Mouse (Mus musculus): ENCODE results near the gene Ccdc85c. TPM values are rescaled to one million over a fixed set of nuclear protein-coding genes. Genes with fewer than 3 reads are reported as not detected.

Gene Ccdc85c
- polyA plus RNA-seq, 1 experiment from 2014 or later: 17.7 TPM

DNA sequence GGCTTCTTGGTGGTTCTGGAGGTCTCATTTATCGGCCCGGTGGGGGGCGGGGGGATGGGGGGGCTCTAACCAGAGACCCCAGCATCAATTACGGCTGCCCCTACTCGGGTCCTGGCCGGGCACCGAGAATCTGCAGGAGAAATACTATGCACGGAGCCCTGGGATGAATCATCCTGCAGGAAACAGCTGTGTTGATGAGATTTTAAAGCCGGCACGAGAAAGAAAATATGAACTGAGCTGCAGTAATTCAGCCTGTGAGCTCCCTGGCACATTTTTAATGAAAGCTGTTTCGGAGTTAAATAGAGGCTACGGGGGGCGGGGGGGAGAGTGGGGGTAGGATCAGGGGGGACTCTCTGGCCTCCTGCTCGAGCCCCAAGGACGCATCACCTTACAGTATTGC, 56.1 kb downstream of the Ccdc85c start:
- Histone ChIP-seq H3K9me3 (no peaks in the 10 kb centered on the region), H3K27me3 (no peaks in the 10 kb centered on the region), H3K4me1 (replicated peaks) (peaks cover 89% of the 10 kb centered on the region), H3K36me3 (no peaks in the 10 kb centered on the region), H3K4me2 (peak overlapping the region; percentile 25; the same call in 1 of the 2 replicates), H3K27ac (peak overlapping the region; percentile 92), H3K9ac (peak overlapping the region; percentile 43; the same call in 1 of the 2 replicates), H3K4me3 (no peak overlapping the region)
- ATAC-seq (ENCODE audit: low FRiP score): no peak
- 39% methylated on average over 15 of the region's 15 CpGs for WGBS

DNA sequence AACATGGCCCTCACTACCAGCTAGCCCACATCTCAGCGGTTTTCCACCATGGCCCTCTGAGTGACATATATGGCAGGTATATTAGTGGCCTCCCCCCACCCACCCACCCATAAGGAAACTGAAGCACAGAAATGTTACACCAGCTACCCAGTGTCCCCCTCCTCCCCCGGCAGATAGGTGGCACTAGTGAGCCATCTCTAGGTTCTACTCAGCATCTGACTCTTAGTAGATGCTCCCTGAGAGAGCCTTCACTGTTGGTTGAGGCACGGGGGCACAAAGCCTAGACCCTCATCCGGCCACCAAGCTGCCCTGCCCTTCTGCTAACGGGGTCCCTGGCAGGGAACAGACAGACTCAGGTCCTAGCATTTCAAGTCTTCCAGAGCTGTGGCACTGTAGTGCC, 57.7 kb downstream of the Ccdc85c start:
- 61% methylated on average over 5 of the region's 5 CpGs for WGBS
- H3K9me3 ChIP-seq: no peaks in the 10 kb centered on the region
- H3K27me3 ChIP-seq: no peaks in the 10 kb centered on the region
- H3K4me1 ChIP-seq (replicated peaks): peaks cover 91% of the 10 kb centered on the region
- no peaks in the 10 kb centered on the region for H3K36me3 ChIP-seq
- no peak overlapping the region for H3K4me2 ChIP-seq
- peak overlapping the region; percentile 82 for H3K27ac ChIP-seq
- ATAC-seq (ENCODE audit: low FRiP score): no peak
- H3K9ac ChIP-seq: no peak overlapping the region
- H3K4me3 ChIP-seq: no peak overlapping the region

DNA sequence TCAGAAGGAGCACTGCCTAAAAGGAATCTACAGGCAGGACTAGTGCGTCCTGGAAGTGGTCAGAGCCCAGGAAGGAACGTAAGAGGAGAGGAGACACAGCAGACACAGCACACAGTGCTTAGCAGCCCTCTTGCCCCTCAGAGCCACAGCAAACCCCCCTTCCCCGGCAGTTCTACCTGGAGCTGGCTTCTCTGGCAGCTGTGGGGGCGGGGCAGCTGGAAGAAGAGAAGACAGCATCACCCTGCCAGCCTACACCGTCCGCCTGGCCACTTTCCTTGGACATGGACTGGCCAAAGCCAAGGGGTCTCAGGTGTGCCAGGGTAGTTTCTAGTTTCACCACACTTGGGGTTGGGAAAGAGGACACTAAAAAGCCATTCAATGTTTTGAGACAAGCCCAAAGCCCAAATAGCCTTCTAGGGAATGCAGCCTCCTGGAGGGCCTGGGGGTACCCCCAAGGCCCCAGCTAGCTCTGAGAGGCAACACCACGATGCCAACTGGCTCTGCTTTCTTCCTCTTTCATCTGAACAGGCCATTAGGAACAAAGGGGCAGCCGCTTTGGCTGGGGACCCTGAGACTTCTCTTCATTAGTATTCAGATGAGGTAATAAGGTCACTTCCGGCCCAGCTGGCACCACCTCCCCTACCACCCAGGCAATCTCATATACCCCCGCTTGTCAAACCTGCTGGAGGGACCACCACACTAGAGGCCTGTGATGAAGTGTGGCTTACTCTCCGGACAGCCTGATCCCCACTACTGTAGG, 58.4 kb downstream of the Ccdc85c start:
- Histone ChIP-seq H3K4me2 (0 out of 2 replicates have a peak overlapping the region, but pooled peaks have one; percentile 4), H3K36me3 (no peaks in the 10 kb centered on the region), H3K4me1 (replicated peaks) (peaks cover 95% of the 10 kb centered on the region), H3K27me3 (no peaks in the 10 kb centered on the region), H3K9ac (peak overlapping the region; percentile 30; the same call in 1 of the 2 replicates), H3K9me3 (no peaks in the 10 kb centered on the region), H3K4me3 (no peak overlapping the region), H3K27ac (peak overlapping the region; percentile 82)
- WGBS: 52% methylated on average over 11 of the region's 11 CpGs
- ATAC-seq (ENCODE audit: low FRiP score): no peak

DNA sequence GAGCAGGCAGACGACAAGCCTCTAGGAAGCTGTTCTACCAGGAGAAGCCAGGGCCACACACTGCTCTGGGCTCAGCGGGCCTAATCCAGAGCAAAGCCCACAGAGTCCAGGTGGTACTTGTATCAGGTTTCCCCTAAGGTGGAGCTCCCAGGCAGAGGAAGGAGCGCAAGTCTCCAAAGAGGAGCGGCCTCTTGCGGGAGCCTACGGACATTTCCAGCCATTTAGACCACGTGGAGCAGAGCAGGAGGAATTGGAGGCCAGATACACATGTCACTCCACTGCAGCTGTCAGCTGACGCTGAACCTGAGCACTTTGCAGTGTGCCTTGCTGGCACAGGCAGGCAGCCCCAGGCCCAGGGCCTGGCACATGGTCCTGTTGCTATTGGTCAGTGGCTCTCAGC, 60.1 kb downstream of the Ccdc85c start:
- H3K27ac ChIP-seq: peak overlapping the region; percentile 74; the same call in 1 of the 2 replicates
- 50% methylated on average over 8 of the region's 8 CpGs for WGBS

DNA sequence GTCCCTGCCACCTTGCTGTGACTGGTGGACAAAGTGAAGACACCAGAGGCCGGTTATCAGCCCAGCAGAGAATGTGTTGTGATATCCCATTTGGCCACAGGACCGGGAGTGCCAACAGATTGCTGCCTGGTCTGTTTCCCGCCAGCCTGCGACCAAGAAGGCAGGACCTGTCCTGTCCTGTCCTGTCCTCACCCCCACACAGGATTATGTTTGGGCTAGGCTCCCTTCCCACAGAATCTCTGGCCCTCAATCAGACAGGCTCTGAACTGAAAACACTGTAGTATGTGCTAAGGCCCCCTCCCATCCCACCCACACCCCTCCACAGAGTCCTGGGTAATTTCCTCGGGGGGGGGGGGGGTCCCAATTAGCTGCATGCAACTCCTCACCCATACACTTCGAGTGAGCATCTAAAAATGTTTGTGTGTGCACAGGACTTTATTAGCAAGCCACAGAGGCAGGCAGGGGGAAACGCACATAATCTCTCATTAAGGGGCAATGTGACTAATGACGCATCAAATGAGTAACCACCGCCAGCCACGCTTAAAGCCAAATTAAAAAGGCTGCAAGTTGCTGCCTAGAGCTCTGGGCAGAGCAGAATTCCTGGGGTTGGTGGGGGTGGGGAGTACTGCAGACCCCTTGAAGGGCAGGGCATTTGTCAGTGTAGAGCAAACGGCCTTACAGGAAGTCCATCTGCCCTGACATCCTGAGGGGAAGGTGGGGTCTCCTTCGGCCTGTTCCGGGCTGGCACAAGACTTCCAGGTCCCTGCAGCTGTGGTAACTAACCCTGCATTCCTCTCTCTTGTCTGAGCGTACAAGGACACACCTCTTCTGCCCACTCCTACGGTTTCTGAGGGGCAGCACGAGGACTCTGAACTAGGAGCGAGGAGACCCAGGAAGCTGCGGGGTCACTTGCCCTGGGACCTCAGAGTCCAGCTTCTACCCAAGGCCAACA, 61.9 kb downstream of the Ccdc85c start:
- Histone ChIP-seq H3K9ac (peak overlapping the region; percentile 51), H3K36me3 (0 out of 2 replicates have a peak, but pooled peaks cover 3% of the 10 kb centered on the region), H3K9me3 (no peaks in the 10 kb centered on the region), H3K4me2 (no peak overlapping the region), H3K4me1 (replicated peaks) (peaks cover 88% of the 10 kb centered on the region), H3K27ac (peak overlapping the region; percentile 74), H3K27me3 (no peaks in the 10 kb centered on the region), H3K4me3 (no peak overlapping the region)
- no peak for ATAC-seq (ENCODE audit: low FRiP score)
- 38% methylated on average over 18 of the region's 18 CpGs for WGBS

More for the DNA sequence above, 60.1 kb downstream of the Ccdc85c start:
- Histone ChIP-seq H3K9me3 (no peaks in the 10 kb centered on the region), H3K27me3 (no peaks in the 10 kb centered on the region), H3K4me1 (replicated peaks) (peaks cover 89% of the 10 kb centered on the region), H3K4me2 (no peak overlapping the region), H3K4me3 (no peak overlapping the region), H3K36me3 (0 out of 2 replicates have a peak, but pooled peaks cover 3% of the 10 kb centered on the region), H3K9ac (peak overlapping the region; percentile 3; the same call in 1 of the 2 replicates)
- no peak for ATAC-seq (ENCODE audit: low FRiP score)

DNA sequence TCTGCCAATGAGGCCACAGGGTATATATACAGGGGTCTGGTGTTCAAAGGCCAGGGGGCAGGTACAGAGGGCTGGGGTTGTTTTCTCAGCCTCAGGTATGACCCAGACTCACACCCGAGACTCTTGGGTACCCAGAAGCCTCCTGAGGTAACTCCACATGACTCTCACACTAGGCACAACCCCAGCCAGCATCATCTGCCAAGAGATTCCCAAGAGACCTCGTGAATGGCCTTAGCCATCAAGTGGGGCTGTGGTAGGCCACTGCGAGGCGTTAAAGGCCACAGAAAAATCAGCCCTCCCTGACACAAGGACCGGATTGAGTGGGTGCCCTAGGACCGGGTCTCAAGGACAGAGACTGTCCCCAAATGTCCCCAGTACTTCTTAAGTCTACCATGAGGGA, 62.7 kb downstream of the Ccdc85c start:
- ATAC-seq (ENCODE audit: low FRiP score): no peak
- WGBS: 82% methylated on average over 6 of the region's 6 CpGs
- H3K4me1 ChIP-seq (replicated peaks): peaks cover 80% of the 10 kb centered on the region

DNA sequence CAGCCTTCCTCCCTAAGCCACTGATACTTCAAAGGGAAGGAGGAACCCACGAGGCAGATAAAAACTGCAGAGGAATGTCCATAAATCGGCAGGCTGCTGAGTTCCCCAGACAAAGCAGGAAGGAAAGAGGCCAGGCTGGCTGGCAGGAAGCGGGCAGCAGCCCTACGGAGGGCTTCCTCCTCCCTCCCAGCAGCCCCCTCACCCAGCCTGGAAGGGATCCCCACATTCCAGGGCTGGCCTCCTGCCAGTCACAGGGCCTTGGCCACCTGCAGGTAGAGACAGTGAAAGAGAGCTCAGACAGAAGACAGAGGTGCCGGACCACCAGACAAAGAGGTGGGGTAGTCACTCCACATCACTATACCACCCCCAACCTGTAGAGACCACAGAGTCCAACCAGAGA, 63.2 kb downstream of the Ccdc85c start:
- Histone ChIP-seq H3K4me1 (replicated peaks) (peaks cover 76% of the 10 kb centered on the region), H3K9ac (peak overlapping the region; percentile 39; the same call in 1 of the 2 replicates), H3K36me3 (peaks cover 9% of the 10 kb centered on the region), H3K27ac (peak overlapping the region; percentile 74; the same call in 1 of the 2 replicates), H3K27me3 (no peaks in the 10 kb centered on the region), H3K4me3 (no peak overlapping the region), H3K4me2 (no peak overlapping the region), H3K9me3 (no peaks in the 10 kb centered on the region)
- WGBS: 43% methylated on average over 5 of the region's 5 CpGs
- ATAC-seq (ENCODE audit: low FRiP score): no peak

More for the DNA sequence above, 62.7 kb downstream of the Ccdc85c start:
- Histone ChIP-seq H3K4me3 (no peak overlapping the region), H3K9ac (no peak overlapping the region), H3K27ac (peak overlapping the region; percentile 74), H3K4me2 (no peak overlapping the region), H3K9me3 (no peaks in the 10 kb centered on the region), H3K27me3 (no peaks in the 10 kb centered on the region), H3K36me3 (peaks cover 5% of the 10 kb centered on the region)

DNA sequence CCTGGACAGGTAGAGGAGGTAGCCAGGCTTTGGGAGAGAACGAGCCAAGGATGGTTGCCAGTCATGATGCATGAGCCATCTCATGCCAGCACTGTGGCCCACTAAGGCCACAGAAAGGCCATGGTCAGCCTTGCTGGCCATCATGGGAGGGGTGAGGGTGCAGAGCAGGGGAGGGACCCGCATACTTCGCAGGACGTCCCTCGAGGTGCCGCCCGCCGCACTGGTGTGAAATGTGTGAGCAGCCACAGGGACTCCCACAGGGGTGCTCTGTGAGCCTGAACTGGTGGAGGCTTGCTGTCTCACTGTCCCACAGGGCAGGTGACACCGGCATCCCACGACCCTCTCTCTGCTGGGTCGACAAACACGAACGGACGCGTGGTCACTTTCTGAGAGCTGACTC, 64.6 kb downstream of the Ccdc85c start:
- 93% methylated on average over 15 of the region's 15 CpGs for WGBS
- ATAC-seq (ENCODE audit: low FRiP score): no peak
- no peak overlapping the region for H3K9ac ChIP-seq

DNA sequence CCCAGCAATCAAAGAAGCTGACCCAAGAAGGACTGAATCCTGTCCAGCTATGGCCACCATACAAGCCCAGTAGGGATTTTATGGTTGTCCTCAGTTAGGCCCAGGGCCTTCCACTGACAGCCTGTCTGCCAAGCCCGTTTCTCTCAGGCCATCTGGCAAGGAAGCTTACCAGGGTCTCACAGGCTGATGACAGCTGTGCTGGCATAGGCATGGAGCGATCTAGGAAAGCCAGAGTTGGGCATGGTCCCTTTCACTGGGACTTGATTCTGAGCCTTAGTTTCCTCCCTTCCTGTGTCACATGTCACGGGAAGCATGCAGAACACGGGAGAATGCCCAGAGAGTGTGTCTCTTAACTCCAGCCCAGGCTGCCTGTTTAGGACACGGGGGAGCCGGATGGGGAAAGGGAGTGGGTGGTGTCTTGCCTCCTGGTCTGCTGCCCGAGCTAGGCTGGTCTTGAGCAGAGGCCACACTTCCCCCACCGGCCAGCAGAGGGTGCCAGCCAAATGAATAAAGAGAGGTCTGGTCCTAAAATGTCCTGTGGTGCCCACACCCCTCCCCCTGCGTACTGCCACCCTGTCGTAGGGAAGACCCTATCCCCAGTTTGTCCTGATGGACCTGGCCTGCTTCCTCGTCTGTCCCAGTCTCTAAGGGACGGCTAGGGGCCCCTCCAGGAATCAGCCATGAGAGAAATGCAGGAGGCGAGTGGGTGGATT, 66.3 kb downstream of the Ccdc85c start:
- no peak for ATAC-seq (ENCODE audit: low FRiP score)
- peaks cover 36% of the 10 kb centered on the region for H3K36me3 ChIP-seq
- H3K4me3 ChIP-seq: no peak overlapping the region
- WGBS: 31% methylated on average over 13 of the region's 13 CpGs
- 0 out of 2 replicates have a peak overlapping the region, but pooled peaks have one; percentile 15 for H3K27ac ChIP-seq
- H3K4me2 ChIP-seq: no peak overlapping the region
- H3K9ac ChIP-seq: 0 out of 2 replicates have a peak overlapping the region, but pooled peaks have one; percentile 20
- H3K27me3 ChIP-seq: no peaks in the 10 kb centered on the region
- H3K4me1 ChIP-seq (replicated peaks): peaks cover 52% of the 10 kb centered on the region
- H3K9me3 ChIP-seq: no peaks in the 10 kb centered on the region

More for the DNA sequence above, 64.6 kb downstream of the Ccdc85c start:
- no peaks in the 10 kb centered on the region for H3K27me3 ChIP-seq
- no peak overlapping the region for H3K27ac ChIP-seq
- H3K9me3 ChIP-seq: no peaks in the 10 kb centered on the region
- H3K4me2 ChIP-seq: no peak overlapping the region
- no peak overlapping the region for H3K4me3 ChIP-seq
- peaks cover 19% of the 10 kb centered on the region for H3K36me3 ChIP-seq
- H3K4me1 ChIP-seq (replicated peaks): peaks cover 64% of the 10 kb centered on the region

DNA sequence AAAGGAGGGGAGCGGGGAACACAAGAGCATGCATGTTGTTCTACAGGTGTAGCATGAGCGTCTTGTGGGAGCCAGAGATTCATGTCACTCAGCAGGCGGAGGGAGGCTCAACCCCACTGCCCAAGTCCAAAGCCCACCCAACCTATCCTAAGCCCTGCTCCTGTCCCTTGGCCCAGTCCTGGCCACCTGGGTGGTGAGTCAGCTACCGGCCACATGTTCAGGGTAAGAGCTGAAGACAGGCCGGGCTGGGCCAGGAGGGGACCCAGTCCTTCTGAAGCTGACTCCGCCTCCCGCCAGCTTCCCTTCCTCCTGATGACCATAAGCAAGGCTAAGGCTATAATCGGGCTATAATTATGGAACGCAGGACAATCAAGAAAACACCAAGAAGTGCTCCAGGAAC, 67.0 kb downstream of the Ccdc85c start:
- H3K4me3 ChIP-seq: no peak overlapping the region
- H3K27me3 ChIP-seq: no peaks in the 10 kb centered on the region
- WGBS: 92% methylated on average over 9 of the region's 9 CpGs
- H3K9me3 ChIP-seq: no peaks in the 10 kb centered on the region
- peaks cover 41% of the 10 kb centered on the region for H3K36me3 ChIP-seq
- no peak for ATAC-seq (ENCODE audit: low FRiP score)
- no peak overlapping the region for H3K27ac ChIP-seq
- no peak overlapping the region for H3K4me2 ChIP-seq
- peaks cover 46% of the 10 kb centered on the region for H3K4me1 ChIP-seq (replicated peaks)
- no peak overlapping the region for H3K9ac ChIP-seq

DNA sequence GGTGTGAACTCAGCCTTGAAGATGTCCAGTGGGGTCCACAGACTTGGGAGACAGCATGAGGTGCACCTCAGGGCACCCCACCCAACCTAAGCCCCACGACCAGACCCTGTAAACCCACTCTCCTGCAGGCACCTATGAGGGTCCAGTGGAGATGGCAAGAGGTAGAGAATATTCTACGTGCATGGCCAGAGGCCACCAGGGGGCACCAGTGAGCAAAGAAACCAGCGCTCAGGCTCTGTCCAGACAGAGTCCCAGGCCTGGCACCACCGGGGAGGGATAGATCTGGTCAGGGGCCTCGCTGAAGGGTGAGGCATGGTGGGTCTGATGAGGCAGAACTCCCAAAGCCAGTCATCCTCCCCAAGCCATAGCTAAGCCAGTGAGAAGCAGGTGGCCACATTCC, 68.6 kb downstream of the Ccdc85c start:
- Histone ChIP-seq H3K4me2 (no peak overlapping the region), H3K4me3 (no peak overlapping the region), H3K4me1 (replicated peaks) (peaks cover 30% of the 10 kb centered on the region), H3K9me3 (no peaks in the 10 kb centered on the region), H3K36me3 (peaks cover 54% of the 10 kb centered on the region), H3K9ac (no peak overlapping the region), H3K27ac (no peak overlapping the region), H3K27me3 (no peaks in the 10 kb centered on the region)
- WGBS: 9% methylated on average over 5 of the region's 5 CpGs
- ATAC-seq (ENCODE audit: low FRiP score): peak; percentile 47

Data from hindbrain, embryonic 13.5 days (tissue).